Mouse (Mus musculus) ES-Bruce4 (cell line): Measurements from ENCODE around the gene Grip1. TPM values are rescaled to one million over a fixed set of nuclear protein-coding genes. Genes with fewer than 3 reads are reported as not detected.

ENCODE experiments used
- H3K27ac ChIP-seq: 2 replicates; pipeline ENCODE4 v1.5.1; 2012; ENCODE audit warnings: low read length, inconsistent platforms; ENCODE audit not compliant: insufficient read depth
- H3K27me3 ChIP-seq: 2 replicates; pipeline ENCODE4 v1.6.1; 2012; ENCODE audit warnings: mild to moderate bottlenecking, low read length, inconsistent platforms; ENCODE audit not compliant: control insufficient read depth, poor library complexity, insufficient read depth, severe bottlenecking
- H3K36me3 ChIP-seq: 2 replicates; pipeline ENCODE4 v1.6.1; 2012; ENCODE audit warnings: inconsistent platforms, mild to moderate bottlenecking, low read length, moderate library complexity; ENCODE audit not compliant: control insufficient read depth, poor library complexity, insufficient read depth, severe bottlenecking
- H3K4me1 ChIP-seq: one replicate; pipeline ENCODE4 v1.8.1; 2011; ENCODE audit warnings: low read length; ENCODE audit not compliant: control insufficient read depth, insufficient read depth
- H3K4me3 ChIP-seq: 2 replicates; pipeline ENCODE4 v1.5.1; 2011; ENCODE audit warnings: low read depth, mild to moderate bottlenecking, low read length
- H3K9ac ChIP-seq: 2 replicates; pipeline ENCODE4 v1.6.1; 2012; ENCODE audit warnings: low read depth, mild to moderate bottlenecking, inconsistent platforms; ENCODE audit not compliant: poor library complexity, severe bottlenecking
- H3K9me3 ChIP-seq: replicated peaks from 2 replicates; pipeline ENCODE4 v1.6.1; 2012; ENCODE audit warnings: mild to moderate bottlenecking, low read length, inconsistent platforms; ENCODE audit not compliant: control insufficient read depth, poor library complexity, insufficient read depth, severe bottlenecking
- CTCF ChIP-seq: IDR thresholded peaks from one replicate; pipeline ENCODE4 v1.8.1; 2011; ENCODE audit warnings: low read depth, low read length
- EP300 ChIP-seq: IDR thresholded peaks from 2 replicates; pipeline ENCODE4 v1.6.1; 2011; ENCODE audit warnings: low read depth, low read length; ENCODE audit not compliant: insufficient read depth
- POLR2A ChIP-seq: IDR thresholded peaks from one replicate; pipeline ENCODE4 v1.8.1; 2011; ENCODE audit warnings: low read length; ENCODE audit not compliant: insufficient read depth
- polyA plus RNA-seq: library from polyadenylated mRNA; stranded (reverse); fragments of >200 nt; gene quantifications from 2 replicates; pipeline ENCODE4 v1.2.4, GENCODE M21; 2011; ENCODE audit warnings: low read depth; ENCODE audit not compliant: missing spikeins, insufficient read depth, insufficient read length

The Grip1 gene
- polyA plus RNA-seq, 1 experiment: 10.3 TPM

- Histone ChIP-seq H3K27me3 (no peaks in the 10 kb centered on the region), H3K27ac (no peak overlapping the region), H3K4me1 (no peaks in the 10 kb centered on the region), H3K9ac (no peak overlapping the region), H3K9me3 (no peaks in the 10 kb centered on the region), H3K4me3 (no peak overlapping the region), H3K36me3 (no peaks in the 10 kb centered on the region)
- TF ChIP-seq CTCF (no peak), POLR2A (no peak), EP300 (no peak)
Measured at GRCm38 (mm10) chr10:119756271-119756670, 302.6 kb downstream of the Grip1 start.

DNA sequence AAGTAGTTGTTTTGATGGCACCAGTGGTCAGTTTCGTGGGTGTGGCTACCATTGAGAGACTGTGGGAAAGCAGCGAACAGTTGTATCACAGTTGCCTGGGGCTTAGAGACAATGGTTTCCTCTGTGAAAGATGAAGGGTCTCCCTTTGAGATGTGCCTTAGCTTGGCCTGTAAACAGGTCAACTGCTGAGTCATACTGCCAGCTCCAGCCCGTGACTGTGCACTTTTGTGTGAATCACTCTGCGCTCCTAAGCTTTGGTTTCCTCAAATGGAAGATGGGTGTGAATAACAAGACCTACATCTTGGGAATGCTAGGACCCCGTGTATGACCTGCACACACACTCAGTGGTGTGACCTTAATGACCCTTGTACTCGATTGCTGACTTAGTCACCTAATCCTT lies 303.6 kb downstream of the Grip1 start:
- Histone ChIP-seq H3K27me3 (no peaks in the 10 kb centered on the region), H3K9me3 (no peaks in the 10 kb centered on the region), H3K9ac (no peak overlapping the region), H3K4me1 (no peaks in the 10 kb centered on the region), H3K4me3 (no peak overlapping the region), H3K27ac (no peak overlapping the region), H3K36me3 (no peaks in the 10 kb centered on the region)
- TF ChIP-seq POLR2A (no peak), CTCF (no peak), EP300 (peak; percentile 56; the same call in 1 of the 2 replicates)

- no peak overlapping the region for H3K27ac ChIP-seq
- TF ChIP-seq EP300 (no peak), CTCF (no peak), POLR2A (no peak)
- H3K4me3 ChIP-seq: no peak overlapping the region
- H3K4me1 ChIP-seq: no peaks in the 10 kb centered on the region
- H3K36me3 ChIP-seq: no peaks in the 10 kb centered on the region
- no peaks in the 10 kb centered on the region for H3K9me3 ChIP-seq
- H3K9ac ChIP-seq: no peak overlapping the region
- no peaks in the 10 kb centered on the region for H3K27me3 ChIP-seq
Measured at GRCm38 (mm10) chr10:119761451-119762367, 308.1 kb downstream of the Grip1 start.

GRCm38 (mm10) chr10:119778871-119779270 lies 325.2 kb downstream of the Grip1 start:
- Histone ChIP-seq H3K27me3 (no peaks in the 10 kb centered on the region), H3K4me1 (no peaks in the 10 kb centered on the region), H3K27ac (no peak overlapping the region), H3K9ac (no peak overlapping the region), H3K9me3 (no peaks in the 10 kb centered on the region), H3K36me3 (no peaks in the 10 kb centered on the region), H3K4me3 (no peak overlapping the region)
- no peak for TF ChIP-seq EP300
- no peak for TF ChIP-seq POLR2A
- TF ChIP-seq CTCF: no peak

DNA sequence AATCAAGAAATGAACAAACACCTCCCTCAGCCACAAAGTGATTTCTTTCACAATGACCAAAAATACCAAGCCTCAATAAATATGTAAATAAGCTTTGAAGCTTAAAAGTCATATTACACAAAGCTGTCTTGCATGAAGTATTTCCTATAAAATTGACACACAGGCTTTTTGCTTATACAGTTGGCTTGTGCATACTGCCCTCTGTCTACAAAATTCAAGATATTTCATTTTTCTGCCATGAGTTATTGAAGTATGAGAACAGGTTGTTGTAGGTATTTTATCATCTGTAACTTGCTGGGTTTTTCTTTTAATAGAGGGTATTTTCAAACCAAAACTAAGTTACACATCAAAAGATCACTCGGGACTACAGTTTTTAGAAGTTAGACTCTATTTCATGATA lies 326.0 kb downstream of the Grip1 start:
- H3K36me3 ChIP-seq: no peaks in the 10 kb centered on the region
- TF ChIP-seq CTCF (no peak), EP300 (no peak), POLR2A (no peak)
- no peak overlapping the region for H3K27ac ChIP-seq
- no peaks in the 10 kb centered on the region for H3K9me3 ChIP-seq
- no peaks in the 10 kb centered on the region for H3K4me1 ChIP-seq
- no peak overlapping the region for H3K4me3 ChIP-seq
- H3K9ac ChIP-seq: no peak overlapping the region
- no peaks in the 10 kb centered on the region for H3K27me3 ChIP-seq

DNA sequence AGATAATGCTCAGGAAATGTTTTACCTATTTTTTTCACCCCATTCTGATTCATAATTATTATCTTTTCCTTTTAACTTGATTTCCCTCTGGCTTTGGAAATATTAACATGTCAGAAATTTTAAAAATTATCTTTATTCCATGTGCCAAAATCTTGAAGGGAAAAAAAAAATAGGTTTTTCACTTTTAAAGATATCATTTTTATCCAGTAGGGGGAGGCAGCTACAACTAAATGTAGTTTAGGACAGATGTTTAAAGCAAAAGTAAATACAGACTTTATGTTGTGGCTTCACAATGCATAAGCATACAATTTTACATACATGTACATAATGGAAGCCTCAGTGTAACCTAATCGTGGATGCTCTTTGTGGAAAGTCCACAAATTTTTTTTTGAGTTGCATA lies 336.9 kb downstream of the Grip1 start:
- Histone ChIP-seq H3K27me3 (no peaks in the 10 kb centered on the region), H3K4me3 (no peak overlapping the region), H3K4me1 (no peaks in the 10 kb centered on the region), H3K9me3 (no peaks in the 10 kb centered on the region), H3K9ac (no peak overlapping the region), H3K36me3 (no peaks in the 10 kb centered on the region), H3K27ac (no peak overlapping the region)
- TF ChIP-seq EP300 (no peak), CTCF (no peak)
